Mouse (Mus musculus): Measurements from ENCODE around the gene Myadml2. TPM values are rescaled to one million over a fixed set of nuclear protein-coding genes. Genes with fewer than 3 reads are reported as not detected.
A peak's percentile ranks its signal among the peaks of the same experiment; 100 is the strongest.
"Not testable (repeated sequence)": the region's sequence is repeated elsewhere in the genome, so short reads cannot be mapped to it uniquely, and the experiment has no call there.

The Myadml2 gene
- polyA plus RNA-seq, 1 experiment from 2014 or later, result 13.0 TPM

DNA sequence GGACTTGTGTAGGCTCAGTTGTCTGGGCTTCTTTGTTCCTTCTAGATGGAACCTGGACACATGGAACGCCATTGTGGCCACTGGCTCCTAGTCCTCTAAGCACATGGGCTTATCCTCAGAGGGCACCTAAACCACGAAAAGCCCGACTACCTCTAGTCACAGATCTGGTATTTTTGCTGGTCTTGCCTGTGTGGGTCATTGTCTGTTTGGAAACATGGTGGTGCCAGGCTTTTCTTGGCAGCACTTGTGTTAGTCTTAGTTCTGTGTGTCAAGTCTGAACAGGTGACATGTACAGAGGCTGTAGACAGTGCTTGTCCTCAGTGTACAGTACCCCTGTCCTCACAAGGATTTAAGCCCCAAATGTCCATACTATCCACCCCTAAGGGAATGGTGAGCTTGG lies 35.6 kb upstream of the Myadml2 start:
- no peak overlapping the region for H3K27ac ChIP-seq (replicated peaks)
- H3K4me2 ChIP-seq, result no peak overlapping the region
- H3K9ac ChIP-seq, result no peak overlapping the region
- peaks cover 76% of the 10 kb centered on the region for H3K36me3 ChIP-seq
- no peak for ATAC-seq (ENCODE audit: extremely low read depth, insufficient number of reproducible peaks, low FRiP score, low TSS enrichment)
- H3K4me3 ChIP-seq, result no peak overlapping the region
- no peaks in the 10 kb centered on the region for H3K9me3 ChIP-seq
- 75% methylated on average over 3 of the region's 3 CpGs for WGBS
- H3K27me3 ChIP-seq (replicated peaks), result no peaks in the 10 kb centered on the region
- H3K4me1 ChIP-seq, result peaks cover 9% of the 10 kb centered on the region

DNA sequence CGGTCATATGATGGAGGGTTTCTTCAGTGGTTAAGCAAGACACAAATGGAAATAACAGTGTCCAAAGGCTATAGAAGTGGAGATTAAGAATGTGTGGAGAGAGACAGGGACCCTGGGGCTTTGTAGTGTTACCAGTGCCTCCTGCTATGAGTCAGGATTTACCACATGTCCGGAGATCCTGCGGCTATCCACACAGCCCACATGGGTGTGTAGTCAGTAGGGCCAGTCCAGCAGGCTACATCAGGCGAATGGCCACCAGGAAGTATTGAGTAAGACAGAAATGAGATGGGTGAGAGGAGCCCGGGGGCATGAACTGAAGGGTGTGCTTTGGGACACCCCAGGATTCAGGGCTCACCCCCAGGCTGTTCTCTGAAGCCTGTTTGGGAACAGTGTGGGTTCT lies 34.7 kb upstream of the Myadml2 start:
- no peak overlapping the region for H3K9ac ChIP-seq
- ATAC-seq (ENCODE audit: extremely low read depth, insufficient number of reproducible peaks, low FRiP score, low TSS enrichment), result no peak
- H3K9me3 ChIP-seq, result no peaks in the 10 kb centered on the region
- H3K4me1 ChIP-seq, result peaks cover 9% of the 10 kb centered on the region
- no peak overlapping the region for H3K4me3 ChIP-seq
- no peak overlapping the region for H3K4me2 ChIP-seq
- H3K36me3 ChIP-seq, result peaks cover 76% of the 10 kb centered on the region
- H3K27me3 ChIP-seq (replicated peaks), result no peaks in the 10 kb centered on the region
- whole genome bisulfite sequencing, result 86% methylated on average over 5 of the region's 5 CpGs
- H3K27ac ChIP-seq (replicated peaks), result no peak overlapping the region

DNA sequence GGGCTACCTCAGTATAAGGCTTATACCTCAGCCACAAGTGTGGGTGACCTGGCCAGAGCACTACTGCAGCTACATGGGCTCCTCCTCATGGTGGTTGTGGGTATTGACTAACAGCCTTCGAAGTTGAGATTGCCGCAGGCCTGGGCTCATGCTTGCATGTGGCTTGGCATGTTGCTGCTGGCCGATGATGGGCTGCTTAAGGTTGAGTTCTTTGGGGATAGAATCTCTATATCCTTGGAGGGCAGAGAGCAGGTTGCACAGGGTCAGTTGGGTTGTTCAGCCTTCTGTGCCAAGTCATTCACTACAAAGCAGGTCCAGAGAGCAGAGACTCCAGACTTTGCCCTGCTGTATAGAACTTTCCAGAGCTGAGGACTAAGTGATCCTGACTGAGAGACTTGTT lies 32.0 kb upstream of the Myadml2 start:
- WGBS, result 74% methylated on average over 3 of the region's 3 CpGs
- no peak for ATAC-seq (ENCODE audit: extremely low read depth, insufficient number of reproducible peaks, low FRiP score, low TSS enrichment)
- no peak overlapping the region for H3K9ac ChIP-seq
- no peak overlapping the region for H3K4me3 ChIP-seq
- H3K36me3 ChIP-seq, result peaks cover 72% of the 10 kb centered on the region
- H3K9me3 ChIP-seq, result no peaks in the 10 kb centered on the region
- H3K4me1 ChIP-seq, result peaks cover 19% of the 10 kb centered on the region
- H3K27me3 ChIP-seq (replicated peaks), result no peaks in the 10 kb centered on the region
- H3K27ac ChIP-seq (replicated peaks), result no peak overlapping the region
- H3K4me2 ChIP-seq, result no peak overlapping the region

DNA sequence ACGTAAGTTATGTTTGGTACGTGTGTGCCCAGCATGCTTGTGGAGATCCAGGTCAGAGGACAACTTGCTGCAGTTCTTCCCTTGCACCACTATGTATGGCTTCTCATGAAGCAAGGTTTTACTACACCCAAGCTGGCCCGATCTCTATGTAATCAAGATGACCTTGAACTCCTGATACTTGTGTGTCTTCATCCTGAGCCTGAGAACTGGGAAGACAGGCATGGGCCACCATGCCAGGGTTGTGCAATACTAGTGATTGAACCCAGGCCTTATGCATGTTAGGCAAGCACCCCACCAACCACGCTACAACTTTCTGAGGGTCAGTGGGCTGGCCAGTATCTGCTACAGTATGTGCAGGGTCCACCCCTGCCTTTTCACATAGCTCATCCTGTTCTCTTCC lies 29.0 kb upstream of the Myadml2 start:
- Histone ChIP-seq H3K4me1 (peaks cover 25% of the 10 kb centered on the region), H3K4me2 (no peak overlapping the region), H3K9ac (no peak overlapping the region), H3K36me3 (peaks cover 62% of the 10 kb centered on the region), H3K4me3 (no peak overlapping the region), H3K27ac (replicated peaks) (no peak overlapping the region), H3K27me3 (replicated peaks) (no peaks in the 10 kb centered on the region), H3K9me3 (no peaks in the 10 kb centered on the region)
- 83% methylated on average over 4 of the region's 4 CpGs for WGBS
- ATAC-seq (ENCODE audit: extremely low read depth, insufficient number of reproducible peaks, low FRiP score, low TSS enrichment), result no peak

DNA sequence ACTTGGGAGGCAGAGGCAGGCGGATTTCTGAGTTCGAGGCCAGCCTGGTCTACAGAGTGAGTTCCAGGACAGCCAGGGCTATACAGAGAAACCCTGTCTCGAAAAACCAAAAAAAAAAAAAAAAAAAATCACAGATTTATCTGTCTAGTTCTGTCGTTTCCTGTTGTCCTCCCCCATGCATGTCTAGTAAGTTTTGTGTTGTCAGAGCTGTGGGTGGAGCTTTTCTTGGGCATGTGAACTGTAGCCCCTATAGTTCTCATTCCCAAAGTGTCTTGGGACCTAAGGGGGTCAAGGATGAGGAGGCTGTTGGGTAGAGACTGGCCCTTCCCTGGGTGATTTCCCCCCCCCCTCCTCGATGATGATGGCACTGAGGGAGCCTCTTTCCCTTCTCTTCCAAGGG lies 27.9 kb upstream of the Myadml2 start:
- H3K27ac ChIP-seq (replicated peaks); ATAC-seq (ENCODE audit: extremely low read depth, insufficient number of reproducible peaks, low FRiP score, low TSS enrichment); H3K4me3 ChIP-seq; H3K9me3 ChIP-seq; H3K9ac ChIP-seq; H3K4me2 ChIP-seq; H3K27me3 ChIP-seq (replicated peaks): not testable (repeated sequence)
- peaks cover 25% of the 10 kb centered on the region for H3K4me1 ChIP-seq
- H3K36me3 ChIP-seq, result peaks cover 54% of the 10 kb centered on the region
- WGBS, result 71% methylated on average over 5 of the region's 5 CpGs

DNA sequence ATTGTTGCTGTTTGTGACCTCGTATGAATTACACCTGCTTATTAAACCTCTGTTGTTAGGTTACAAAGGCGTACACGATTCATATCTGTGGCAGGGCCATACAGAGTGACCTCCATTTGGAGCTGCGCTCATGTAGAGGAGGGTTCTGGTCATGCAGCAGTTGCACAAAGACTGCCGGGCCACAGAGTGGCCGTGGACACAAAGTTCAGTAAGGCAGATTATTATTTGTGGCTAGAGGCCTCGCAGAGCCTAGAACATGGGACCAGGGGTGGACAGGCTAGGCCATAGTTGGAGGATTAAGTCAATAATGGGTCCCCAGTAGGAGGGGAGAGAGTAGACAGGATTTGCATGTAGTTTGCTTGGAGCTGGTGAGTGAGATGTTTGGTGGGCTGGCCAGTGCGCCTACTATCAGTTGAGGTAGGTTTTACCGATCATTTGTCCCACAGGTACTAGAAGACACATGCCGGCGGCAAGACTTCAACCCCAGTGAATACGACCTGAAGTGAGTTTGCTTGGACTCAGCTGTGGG lies 25.7 kb upstream of the Myadml2 start:
- peaks cover 32% of the 10 kb centered on the region for H3K36me3 ChIP-seq
- H3K9ac ChIP-seq, result peak overlapping the region; percentile 89
- H3K4me3 ChIP-seq, result peak overlapping the region; percentile 77
- 32% methylated on average over 12 of the region's 12 CpGs for WGBS
- peak overlapping the region; percentile 89 for H3K27ac ChIP-seq (replicated peaks)
- H3K4me1 ChIP-seq, result peaks cover 25% of the 10 kb centered on the region
- peak; percentile 5; the same call in 1 of the 2 replicates for ATAC-seq (ENCODE audit: extremely low read depth, insufficient number of reproducible peaks, low FRiP score, low TSS enrichment)
- peak overlapping the region; percentile 96 for H3K4me2 ChIP-seq
- no peaks in the 10 kb centered on the region for H3K9me3 ChIP-seq
- H3K27me3 ChIP-seq (replicated peaks), result no peaks in the 10 kb centered on the region

DNA sequence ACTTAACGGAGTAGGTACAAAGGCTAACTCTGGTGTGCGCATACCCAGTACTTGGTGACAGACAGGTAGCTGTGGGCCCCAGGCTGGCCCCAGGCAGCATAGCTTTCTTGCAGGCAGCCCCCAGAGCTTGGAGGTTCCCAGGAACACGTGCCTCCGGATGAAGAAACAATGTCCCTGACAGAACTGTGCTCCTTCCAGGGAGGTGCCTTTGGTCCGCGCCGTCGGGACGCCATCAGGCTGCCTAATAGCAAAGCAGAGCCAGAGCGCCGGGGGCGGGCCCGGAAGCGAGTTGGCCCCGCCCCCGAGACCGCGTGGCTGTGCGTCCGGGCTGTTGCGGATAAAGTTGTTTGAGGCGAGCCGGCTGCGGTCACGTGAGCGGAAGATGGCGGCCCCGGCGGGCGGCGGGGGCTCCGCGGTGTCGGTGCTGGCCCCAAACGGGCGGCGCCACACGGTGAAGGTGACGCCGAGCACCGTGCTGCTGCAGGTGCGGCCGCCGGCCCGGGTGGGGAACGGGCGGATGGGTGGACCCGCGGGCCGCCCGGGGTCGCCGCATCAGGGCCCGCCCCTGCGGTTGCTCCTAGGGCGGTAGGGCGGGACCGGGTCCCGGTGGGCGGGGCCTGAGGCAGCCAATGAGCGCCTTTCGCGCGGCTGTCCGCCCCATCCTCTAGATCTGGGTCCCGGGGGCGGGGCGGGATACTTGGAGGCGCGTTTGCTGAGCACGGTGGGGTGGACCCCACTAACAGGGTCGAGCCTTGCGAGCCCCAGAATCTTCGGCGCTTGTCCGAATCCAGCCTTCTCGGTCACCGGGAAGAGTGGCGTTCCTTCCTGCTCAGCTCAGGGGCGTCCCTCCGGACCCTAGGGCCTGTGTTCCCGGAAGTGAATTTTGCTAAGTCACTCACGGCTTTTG lies 25.0 kb upstream of the Myadml2 start, which contains the start of gene Aspscr1:
Gene Aspscr1 (plus strand): TSS at position 287 of the 907 bp plus-strand sequence.
- H3K9me3 ChIP-seq, result no peaks in the 10 kb centered on the region
- no peaks in the 10 kb centered on the region for H3K27me3 ChIP-seq (replicated peaks)
- peak within 1 kb of the TSS; percentile 89 for H3K9ac ChIP-seq
- peaks cover 25% of the 10 kb centered on the region for H3K4me1 ChIP-seq
- H3K4me2 ChIP-seq, result peak within 1 kb of the TSS; percentile 96
- ATAC-seq (ENCODE audit: extremely low read depth, insufficient number of reproducible peaks, low FRiP score, low TSS enrichment), result peak; percentile 98
- H3K36me3 ChIP-seq, result peaks cover 25% of the 10 kb centered on the region
- peak within 1 kb of the TSS; percentile 89 for H3K27ac ChIP-seq (replicated peaks)
- peak within 1 kb of the TSS; percentile 77 for H3K4me3 ChIP-seq
- WGBS, result 1% methylated on average over 83 of the region's 83 CpGs

DNA sequence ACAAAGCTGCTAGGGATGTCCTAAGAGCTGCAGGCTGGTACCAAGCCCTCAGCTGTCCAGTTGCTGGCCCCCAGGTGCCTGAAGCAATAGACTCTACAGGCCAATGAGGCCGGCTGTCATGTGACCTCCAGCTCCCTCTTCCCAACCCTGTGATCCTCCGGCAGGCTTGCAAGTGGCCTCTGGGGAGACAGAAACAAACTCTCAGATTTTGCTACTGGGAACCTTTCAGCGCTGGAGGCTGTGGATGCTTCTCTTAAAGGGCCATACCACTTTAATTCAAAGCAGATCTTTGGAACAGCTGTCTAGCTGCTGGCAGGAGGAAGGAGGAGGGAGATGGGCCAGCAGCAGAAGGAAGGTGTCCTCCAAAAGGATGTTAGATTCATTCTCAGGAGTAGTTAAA lies 18.7 kb upstream of the Myadml2 start:
- 4% methylated on average over 3 of the region's 3 CpGs for WGBS
- H3K4me1 ChIP-seq, result peaks cover 15% of the 10 kb centered on the region
- H3K36me3 ChIP-seq, result no peaks in the 10 kb centered on the region
- H3K27ac ChIP-seq (replicated peaks), result no peak overlapping the region
- ATAC-seq (ENCODE audit: extremely low read depth, insufficient number of reproducible peaks, low FRiP score, low TSS enrichment), result no peak
- no peak overlapping the region for H3K4me2 ChIP-seq
- no peak overlapping the region for H3K9ac ChIP-seq
- H3K27me3 ChIP-seq (replicated peaks), result peaks cover 38% of the 10 kb centered on the region
- H3K9me3 ChIP-seq, result no peaks in the 10 kb centered on the region
- H3K4me3 ChIP-seq, result no peak overlapping the region

DNA sequence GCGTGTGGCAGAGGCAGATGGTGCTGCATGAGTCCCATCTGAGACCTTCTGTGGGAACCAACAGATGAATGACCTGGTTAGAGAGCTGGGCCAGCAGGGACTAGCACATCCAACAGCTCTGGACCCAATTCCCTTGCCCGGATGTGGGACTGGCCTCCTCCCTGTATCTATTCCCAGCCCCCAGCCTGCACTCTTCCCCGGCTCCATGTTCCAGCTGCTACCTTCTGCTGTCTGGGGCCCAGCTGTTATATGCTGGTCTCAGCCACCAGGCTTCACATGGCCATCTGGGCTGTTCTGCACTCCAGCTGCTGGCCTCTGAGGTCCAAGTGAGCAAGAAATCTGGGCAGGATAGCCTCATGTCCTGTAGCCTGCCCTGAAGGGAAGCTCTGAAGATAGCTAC lies 17.4 kb upstream of the Myadml2 start:
- Histone ChIP-seq H3K4me1 (peaks cover 24% of the 10 kb centered on the region), H3K27ac (replicated peaks) (no peak overlapping the region), H3K4me3 (no peak overlapping the region), H3K27me3 (replicated peaks) (peaks cover 50% of the 10 kb centered on the region), H3K9ac (no peak overlapping the region), H3K36me3 (no peaks in the 10 kb centered on the region), H3K9me3 (no peaks in the 10 kb centered on the region), H3K4me2 (no peak overlapping the region)
- 52% methylated on average over 3 of the region's 3 CpGs for WGBS
- no peak for ATAC-seq (ENCODE audit: extremely low read depth, insufficient number of reproducible peaks, low FRiP score, low TSS enrichment)

DNA sequence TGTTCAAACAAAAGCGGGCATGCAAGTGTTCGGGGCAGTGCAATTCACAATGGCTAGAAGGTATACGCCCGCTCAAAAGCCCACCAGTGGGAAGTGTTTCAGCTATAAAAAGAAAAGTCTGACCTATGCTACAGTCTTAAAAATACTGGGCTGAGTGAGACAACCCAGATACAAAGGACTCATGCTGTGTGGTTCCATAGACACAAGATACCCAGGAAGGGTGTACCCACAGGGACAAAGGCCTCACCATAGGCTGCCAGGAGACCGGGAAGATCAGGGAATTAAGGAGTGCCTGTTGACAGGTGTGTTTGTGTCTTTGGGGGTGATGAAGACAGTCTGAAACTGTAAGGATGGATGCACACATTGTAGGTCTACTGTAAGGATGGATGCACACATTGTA lies 15.8 kb upstream of the Myadml2 start:
- H3K4me1 ChIP-seq, result peaks cover 40% of the 10 kb centered on the region
- H3K27me3 ChIP-seq (replicated peaks), result peaks cover 67% of the 10 kb centered on the region
- H3K27ac ChIP-seq (replicated peaks), result no peak overlapping the region
- H3K9me3 ChIP-seq, result no peaks in the 10 kb centered on the region
- no peak for ATAC-seq (ENCODE audit: extremely low read depth, insufficient number of reproducible peaks, low FRiP score, low TSS enrichment)
- H3K36me3 ChIP-seq, result no peaks in the 10 kb centered on the region
- no peak overlapping the region for H3K4me3 ChIP-seq
- H3K4me2 ChIP-seq, result no peak overlapping the region
- 83% methylated on average over 5 of the region's 5 CpGs for WGBS
- H3K9ac ChIP-seq, result no peak overlapping the region

DNA sequence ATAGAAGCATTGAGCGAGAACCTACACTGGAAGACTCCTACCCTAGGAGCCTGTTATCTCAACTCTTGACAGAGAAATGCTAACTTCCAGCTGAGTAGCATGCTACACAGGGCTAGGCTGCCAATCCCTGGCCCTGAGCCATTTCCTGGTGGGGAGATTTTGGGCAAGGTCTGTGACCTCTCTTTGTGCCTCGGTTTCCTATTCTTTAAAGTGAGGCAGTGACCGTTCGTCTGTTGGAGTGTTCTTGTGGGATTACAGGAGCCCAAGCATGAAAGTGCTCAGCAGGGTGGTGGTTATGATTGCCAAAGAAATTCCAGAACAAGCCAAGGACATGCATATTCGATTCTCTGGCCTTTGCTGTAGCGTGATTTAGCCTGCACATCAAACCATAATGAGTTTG lies 14.8 kb upstream of the Myadml2 start:
- Histone ChIP-seq H3K36me3 (no peaks in the 10 kb centered on the region), H3K27ac (replicated peaks) (no peak overlapping the region), H3K4me2 (no peak overlapping the region), H3K4me3 (no peak overlapping the region), H3K9ac (no peak overlapping the region), H3K4me1 (peaks cover 40% of the 10 kb centered on the region), H3K27me3 (replicated peaks) (peaks cover 76% of the 10 kb centered on the region), H3K9me3 (no peaks in the 10 kb centered on the region)
- WGBS, result 51% methylated on average over 6 of the region's 6 CpGs
- ATAC-seq (ENCODE audit: extremely low read depth, insufficient number of reproducible peaks, low FRiP score, low TSS enrichment), result no peak

DNA sequence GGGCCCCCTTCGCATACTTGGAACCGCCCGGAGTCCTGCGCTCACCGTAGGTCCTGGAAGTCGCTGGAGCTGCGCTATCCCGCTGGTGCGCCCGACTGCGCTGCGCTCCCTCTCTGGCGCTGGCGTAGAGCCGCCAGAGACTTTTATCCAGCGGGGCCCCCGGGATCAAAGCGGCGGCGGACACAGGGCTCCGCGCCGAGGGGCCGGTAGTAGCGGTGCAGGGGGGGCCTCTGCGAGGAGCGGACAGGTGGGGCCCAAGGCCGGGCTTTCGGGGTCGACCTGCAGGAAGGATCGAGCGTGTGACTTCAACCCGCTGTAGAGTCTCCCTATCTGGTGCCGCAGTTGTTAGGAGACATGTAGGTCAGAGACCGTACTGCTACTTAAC lies 13.1 kb upstream of the Myadml2 start, which contains the start of gene Notum:
Gene Notum (minus strand): TSS at position 100 of the 385 bp plus-strand sequence.
- no peak for ATAC-seq (ENCODE audit: extremely low read depth, insufficient number of reproducible peaks, low FRiP score, low TSS enrichment)
- H3K4me3 ChIP-seq, result peak within 1 kb of the TSS; percentile 56
- H3K9me3 ChIP-seq, result no peaks in the 10 kb centered on the region
- H3K27me3 ChIP-seq (replicated peaks), result peaks cover 93% of the 10 kb centered on the region
- no peaks in the 10 kb centered on the region for H3K36me3 ChIP-seq
- whole genome bisulfite sequencing, result 1% methylated on average over 35 of the region's 35 CpGs
- H3K4me1 ChIP-seq, result peaks cover 30% of the 10 kb centered on the region
- peak within 1 kb of the TSS; percentile 74 for H3K9ac ChIP-seq
- H3K4me2 ChIP-seq, result peak within 1 kb of the TSS; percentile 71
- no peak within 1 kb of the TSS for H3K27ac ChIP-seq (replicated peaks)
